Mouse (Mus musculus) C2C12 (cell line): ENCODE measurements around the gene Shkbp1.

Source experiments
- CTCF ChIP-seq: IDR thresholded peaks from one replicate; pipeline ENCODE4 v1.5.1; 2011; ENCODE audit not compliant: control insufficient read depth, insufficient read depth, insufficient read length
- FOSL1 ChIP-seq: IDR thresholded peaks from one replicate; pipeline ENCODE4 v1.8.0; 2011; ENCODE audit warnings: mild to moderate bottlenecking, low read length; ENCODE audit not compliant: poor library complexity, insufficient read depth, severe bottlenecking
- MYOD1 ChIP-seq: IDR thresholded peaks from one replicate; pipeline ENCODE4 v1.6.1; 2011; ENCODE audit warnings: low read depth; ENCODE audit not compliant: control insufficient read depth, insufficient read length
- USF1 ChIP-seq: IDR thresholded peaks from one replicate; pipeline ENCODE4 v1.6.1; 2011; ENCODE audit warnings: low read depth, mild to moderate bottlenecking, control low read depth, moderate library complexity

GRCm38 (mm10) chr7:27310996-27311535 is 44.8 kb downstream of the Shkbp1 start:
- TF ChIP-seq CTCF (no peak), MYOD1 (no peak), USF1 (no peak), FOSL1 (no peak)
